Mouse (Mus musculus): ENCODE results near the gene Strn3.

Gene Strn3

DNA sequence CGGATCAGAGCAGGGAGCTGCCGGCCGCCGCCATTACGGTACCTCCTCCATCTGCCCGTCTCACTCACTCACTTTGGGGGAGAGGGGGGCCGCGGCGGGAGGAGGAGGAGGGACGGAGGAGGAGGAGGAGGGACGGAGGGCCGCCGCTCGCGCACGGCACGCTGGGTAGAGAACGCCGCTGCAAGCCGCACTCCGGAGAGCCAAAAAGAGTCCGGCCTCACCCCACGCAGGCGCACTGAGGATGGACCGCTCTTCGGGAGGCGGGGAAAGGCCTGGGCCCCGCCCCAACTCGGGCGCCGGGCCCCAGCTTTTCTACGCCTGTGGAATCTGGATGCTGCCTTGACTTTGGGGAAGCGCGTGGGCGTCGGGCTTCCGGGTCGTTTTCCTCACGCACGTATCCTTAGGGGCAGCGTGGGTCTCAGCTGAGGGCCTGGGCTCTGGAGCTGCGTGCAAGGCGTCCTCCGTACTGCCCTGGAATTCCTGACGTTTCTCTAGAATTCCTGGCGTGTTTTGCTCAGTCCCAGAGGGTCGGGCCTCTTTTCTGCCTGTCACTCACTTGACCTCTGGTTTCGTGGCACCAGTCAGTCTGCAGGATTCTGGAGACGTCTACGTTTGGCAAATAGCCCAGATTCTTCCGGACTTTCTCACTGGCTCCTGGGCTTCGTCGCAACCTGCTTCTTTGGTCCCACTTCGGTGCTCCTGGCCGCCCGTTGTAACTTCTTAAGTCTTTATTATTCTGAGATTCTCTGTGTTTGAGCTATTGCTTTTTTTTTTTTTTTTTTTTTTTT, at the start of gene Strn3:
Gene Strn3, minus strand, starts transcription at position 53 of the 788 bp plus-strand sequence.
- DNase-seq (ENCODE audit: extremely low read depth, insufficient read length, low spot score) = peak; percentile 97

DNA sequence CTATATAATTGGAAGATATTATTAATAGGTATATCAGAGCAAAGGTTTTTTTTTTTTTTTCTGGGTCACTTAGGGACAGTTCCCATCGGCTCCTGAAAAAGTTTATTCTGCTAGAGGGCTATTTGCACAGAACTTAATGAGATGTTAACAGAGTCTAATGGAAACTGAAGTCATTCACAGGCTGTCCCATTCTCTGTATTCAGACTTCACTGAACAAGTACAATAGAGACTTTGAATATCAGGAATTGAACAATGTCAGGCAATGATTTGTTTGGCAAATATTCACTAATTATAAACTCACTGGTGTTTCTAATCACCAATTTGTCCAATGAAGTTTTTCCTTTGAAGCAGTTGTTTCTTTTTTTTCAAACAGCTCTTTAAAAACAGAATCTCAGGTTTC, 45.1 kb upstream of the Strn3 start:
- no peak for DNase-seq (ENCODE audit: extremely low read depth, insufficient read length, low spot score)

DNA sequence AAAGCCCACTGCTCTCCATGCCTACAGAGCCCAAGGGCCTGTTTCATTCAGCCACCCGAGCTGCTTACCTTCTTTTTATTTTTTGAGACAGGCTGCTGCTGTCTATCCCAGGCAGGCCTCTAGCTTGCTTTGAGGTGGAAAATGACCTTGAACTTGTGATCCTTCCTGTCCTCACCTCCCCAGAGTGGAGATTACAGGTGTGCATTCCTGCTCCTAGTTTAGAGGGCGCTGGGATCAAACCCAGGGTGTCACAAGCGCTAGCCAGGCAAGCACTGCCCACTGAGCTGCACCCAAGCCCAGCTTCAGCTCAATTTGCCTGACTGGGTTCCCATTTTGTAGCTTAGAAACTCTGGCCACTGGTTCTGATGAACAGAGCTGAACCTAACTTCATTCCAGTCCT, 44.7 kb upstream of the Strn3 start:
- DNase-seq (ENCODE audit: extremely low read depth, insufficient read length, low spot score) = no peak

DNA sequence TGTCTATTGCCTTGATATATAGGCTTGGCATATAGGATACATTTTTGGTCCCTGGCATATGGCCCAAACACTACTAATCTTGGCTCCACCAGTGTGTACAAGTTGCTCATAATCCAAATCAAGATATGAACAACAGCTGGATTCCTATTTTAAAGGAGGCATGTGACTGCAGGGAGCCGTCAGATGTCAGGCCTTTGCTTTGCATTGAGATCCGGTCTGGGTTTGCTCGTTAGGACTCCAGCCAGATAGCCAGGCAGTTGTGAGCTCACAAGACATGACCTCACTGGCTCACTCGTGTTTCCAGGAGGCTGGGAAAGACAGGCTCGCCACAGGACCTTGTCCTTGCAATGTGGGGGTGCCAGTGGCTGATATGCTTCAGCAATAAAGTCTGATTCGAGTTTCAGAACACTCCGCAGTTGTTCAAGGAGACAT, 44.2 kb upstream of the Strn3 start:
- no peak for DNase-seq (ENCODE audit: extremely low read depth, insufficient read length, low spot score)

DNA sequence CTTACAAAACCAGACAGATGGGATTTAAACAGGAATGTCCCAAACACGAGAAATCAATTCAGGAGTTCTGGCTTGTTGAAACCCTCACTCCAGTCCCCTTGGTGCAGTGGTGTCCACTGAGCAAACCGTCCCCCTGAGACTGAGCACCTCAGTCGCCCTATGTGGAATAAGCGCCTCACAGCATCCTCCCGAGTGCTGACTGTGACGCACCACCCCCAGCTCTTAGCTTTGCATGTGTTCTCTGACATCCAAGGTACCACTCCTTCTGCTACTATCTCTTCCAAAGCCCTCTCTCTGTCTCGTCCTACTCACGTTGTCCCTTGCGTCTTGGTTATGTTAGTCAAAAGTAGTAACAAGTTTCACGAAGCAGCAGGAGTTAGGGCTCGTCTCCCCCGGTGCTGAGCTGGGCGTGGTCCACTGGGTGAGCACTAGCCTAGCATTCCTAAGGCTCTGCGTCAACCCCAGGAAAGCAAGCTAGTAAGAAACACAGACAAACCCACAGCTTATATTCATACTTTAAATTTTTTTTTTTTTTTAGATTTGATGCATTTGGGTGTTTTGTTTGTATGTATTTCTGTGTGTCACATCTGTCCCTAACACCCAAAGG, 43.0 kb upstream of the Strn3 start:
- DNase-seq (ENCODE audit: extremely low read depth, insufficient read length, low spot score) = peak; percentile 73

DNA sequence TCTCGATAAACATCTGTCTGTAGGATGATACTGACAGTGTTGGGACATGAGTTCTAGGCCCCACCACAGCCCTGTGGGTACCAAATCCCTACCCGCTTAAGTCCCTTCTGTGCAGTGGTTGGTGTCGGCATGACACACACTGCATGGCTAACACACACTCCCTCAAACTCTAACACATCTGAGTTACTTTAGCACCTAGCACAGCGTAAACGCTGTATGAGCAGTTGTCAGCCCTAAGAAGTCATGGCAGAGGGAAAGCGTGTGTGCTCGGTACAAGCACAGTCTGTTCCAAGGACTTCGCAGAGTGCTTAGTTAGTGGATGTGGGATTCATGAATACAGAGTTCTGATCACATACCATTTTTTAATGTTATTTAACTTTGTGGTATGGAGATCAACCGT, 38.1 kb upstream of the Strn3 start:
- DNase-seq (ENCODE audit: extremely low read depth, insufficient read length, low spot score) = no peak

DNA sequence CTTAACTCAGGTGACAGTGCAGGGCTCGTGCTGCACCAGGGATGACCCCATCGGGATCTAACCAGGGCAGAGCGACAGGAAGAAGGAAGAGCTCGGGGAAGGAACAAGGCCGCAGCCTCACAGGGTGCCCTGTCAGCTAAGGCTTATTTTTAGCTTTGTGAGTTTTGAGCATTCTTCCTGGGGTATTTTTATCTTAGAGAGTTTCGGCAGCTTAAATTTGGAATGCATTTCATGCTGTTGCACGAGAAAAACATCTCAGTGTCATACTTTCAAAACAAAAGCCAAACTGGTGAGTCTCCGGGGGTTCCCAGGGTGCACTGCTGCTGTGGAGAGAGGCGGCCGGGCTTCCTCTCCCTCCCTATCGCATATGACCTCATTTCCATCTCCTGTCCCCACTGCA, 37.4 kb upstream of the Strn3 start:
- no peak for DNase-seq (ENCODE audit: extremely low read depth, insufficient read length, low spot score)

DNA sequence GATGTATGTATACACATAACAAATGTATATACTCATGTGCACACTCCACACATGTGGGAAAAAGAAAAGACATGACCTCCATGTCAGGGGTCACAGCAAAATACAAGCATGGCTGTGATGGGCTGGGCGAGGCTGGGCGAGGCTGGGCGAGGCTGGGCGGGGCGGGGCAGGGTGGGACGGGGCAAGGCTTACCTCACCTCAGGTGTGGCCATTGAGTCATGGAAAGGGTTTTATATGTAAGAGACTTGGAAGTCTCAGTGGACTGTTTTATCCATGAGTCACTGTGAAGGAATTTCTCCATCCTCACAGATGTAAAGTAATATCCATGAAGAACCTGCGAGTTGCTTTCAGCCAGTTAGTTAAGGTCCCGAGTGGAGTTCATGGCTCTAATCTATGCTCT, 30.1 kb upstream of the Strn3 start:
- DNase-seq (ENCODE audit: extremely low read depth, insufficient read length, low spot score) = peak; percentile 55

DNA sequence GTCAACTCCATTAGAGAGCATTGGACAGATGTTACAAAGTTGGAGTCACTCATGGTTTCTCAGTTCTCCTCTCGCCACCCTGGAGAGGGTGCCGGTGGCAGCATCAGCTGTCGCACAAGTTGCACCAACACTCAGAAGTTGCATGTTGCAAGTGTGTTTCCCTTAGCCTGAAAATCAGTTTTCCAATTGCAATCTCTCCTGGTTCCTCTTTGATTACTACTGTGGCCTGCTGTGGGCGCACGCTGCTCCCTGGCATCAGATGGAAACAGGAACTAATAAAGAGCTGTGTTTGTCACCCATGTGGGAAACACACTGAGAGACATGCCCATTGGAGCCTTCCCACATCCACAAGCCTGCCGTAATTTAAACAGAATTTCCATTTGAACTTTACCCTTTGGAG, 26.9 kb upstream of the Strn3 start:
- DNase-seq (ENCODE audit: extremely low read depth, insufficient read length, low spot score) = no peak

DNA sequence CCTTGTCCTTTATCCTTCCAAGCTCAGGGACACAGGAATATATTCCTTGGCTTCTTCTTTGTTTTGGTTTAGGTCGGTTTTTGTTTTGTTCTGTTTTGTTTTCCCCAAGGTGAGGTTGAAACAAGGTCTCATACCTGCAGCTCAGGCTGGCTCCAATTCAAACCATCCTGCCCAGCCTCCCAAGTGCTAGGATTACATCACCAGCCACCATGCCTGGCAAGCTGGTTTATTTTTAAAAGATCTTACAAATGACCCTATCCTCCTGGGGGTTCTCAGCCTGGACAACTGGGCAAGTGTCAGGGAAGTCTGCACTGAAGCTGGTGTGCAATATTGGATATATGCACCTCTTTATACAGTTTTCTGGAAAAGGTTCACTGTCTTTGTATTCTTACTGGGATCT, 21.0 kb upstream of the Strn3 start:
- no peak for DNase-seq (ENCODE audit: extremely low read depth, insufficient read length, low spot score)

DNA sequence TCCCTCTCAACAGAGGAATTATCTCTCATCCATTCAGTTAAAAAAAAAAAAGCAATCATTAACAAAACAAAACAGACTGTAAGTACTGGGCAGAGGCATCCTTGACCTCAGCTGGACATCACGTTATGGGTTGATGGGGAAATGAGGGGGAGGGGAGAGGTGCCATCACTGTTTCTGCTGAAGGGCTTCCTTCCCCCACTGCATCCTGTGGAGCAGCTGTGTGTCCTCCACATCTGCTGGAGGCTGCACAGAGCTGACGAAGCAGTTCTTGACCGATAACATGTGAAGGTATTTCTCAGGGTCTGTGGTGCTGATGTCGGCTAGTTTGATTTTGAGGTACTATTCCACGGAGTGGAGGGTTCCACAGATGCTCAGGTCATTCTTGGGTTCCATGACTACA, 18.5 kb upstream of the Strn3 start:
- no peak for DNase-seq (ENCODE audit: extremely low read depth, insufficient read length, low spot score)

DNA sequence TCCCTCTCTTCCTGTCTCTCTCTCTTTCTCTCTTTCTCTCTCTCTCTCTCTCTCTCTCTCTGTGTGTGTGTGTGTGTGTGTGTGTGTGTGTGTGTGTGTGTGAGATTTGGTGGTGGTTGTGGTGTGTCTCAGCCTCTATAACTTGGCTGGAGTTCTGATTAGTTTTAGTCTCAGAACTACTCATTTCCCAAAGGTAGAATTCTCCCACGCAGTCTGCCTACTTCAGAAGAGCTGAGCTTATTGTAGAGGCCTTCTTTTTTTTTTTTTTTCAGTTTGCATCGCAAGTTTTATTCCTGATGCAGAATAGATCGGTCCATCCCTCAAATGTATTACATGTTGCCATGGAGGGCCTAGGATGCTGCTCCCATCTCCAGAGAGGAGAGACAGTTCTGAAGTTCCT, 18.0 kb upstream of the Strn3 start:
- DNase-seq (ENCODE audit: extremely low read depth, insufficient read length, low spot score) = no peak

DNA sequence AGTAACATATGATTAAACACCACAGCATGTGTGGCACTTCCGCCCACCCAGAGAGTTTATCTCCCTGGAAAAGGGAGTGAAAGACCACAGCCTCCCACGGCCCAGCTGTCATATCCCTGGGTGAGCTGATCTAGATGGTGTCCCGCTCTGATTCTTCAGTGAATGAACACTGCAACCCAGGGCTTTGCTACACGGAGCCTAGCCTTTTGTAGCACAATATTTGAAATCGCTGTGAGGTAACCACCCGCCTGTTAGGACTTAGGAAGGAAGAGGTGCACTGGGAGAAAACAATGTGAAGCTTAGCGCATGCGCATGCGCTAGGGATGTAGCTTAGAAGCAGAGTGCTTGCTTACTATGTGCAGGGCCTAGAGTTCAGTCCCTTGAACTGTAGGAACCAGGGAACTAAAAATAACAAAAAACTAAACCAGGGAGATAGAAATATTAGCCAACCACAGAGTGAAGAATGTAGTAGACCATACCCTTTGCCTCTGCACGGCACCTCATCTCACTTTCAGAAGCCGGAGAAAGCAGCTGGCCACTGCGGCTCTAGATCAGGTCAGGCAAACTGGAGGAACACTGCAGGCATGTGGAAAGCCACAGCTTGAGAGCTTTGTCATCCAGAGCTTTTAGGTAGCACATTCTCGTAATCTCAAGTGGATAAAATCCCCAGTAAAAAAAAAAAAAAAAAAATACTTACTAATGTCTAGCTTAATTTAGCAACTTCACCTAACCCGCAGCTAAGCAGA, 17.4 kb upstream of the Strn3 start:
- DNase-seq (ENCODE audit: extremely low read depth, insufficient read length, low spot score) = no peak

DNA sequence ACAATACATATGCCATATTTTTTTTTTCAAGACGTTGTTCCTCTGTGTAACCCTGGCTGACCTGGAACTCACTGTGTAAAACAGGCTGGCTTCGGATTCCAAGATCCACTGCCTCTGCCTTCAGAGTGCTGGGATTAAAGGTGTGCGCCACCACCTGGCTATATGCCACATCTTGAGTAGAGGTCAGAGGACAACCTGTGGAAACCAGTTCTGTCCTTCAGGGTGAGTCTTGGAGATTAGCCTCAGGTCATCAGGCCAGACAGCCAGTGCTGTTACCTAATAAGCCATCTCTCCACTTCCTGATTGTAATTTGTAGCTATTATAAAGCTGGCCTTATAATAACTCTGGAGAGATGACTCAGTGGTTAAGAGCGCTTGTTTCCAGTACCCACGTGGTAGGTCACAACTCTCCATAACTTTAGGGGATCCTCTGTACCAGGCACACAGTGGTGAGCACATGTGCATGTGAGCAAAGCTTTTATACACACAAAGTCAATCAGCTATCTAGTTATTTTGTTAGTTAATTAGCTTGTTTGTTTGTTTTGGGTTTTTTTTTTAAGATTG, 15.1 kb upstream of the Strn3 start:
- peak; percentile 28 for DNase-seq (ENCODE audit: extremely low read depth, insufficient read length, low spot score)

DNA sequence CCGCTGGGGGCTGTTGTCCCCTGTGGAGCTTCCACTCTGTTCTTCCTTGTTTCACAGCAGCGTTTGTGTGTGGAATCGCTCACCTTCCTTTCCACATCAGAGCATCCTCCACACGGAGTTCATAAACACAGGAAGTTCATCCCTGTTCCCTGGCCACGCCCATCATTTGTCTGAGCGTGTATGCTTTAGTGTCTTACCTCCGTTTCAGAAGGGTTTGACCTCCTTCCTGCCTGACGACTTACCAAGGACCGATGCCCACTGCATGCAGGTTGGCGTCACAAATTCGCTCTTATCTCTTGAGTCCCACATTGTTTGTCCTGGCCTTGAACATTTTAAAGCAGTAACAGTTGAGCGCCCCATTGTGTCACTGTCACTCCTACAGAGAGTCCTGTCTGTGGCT, 14.1 kb upstream of the Strn3 start:
- DNase-seq (ENCODE audit: extremely low read depth, insufficient read length, low spot score) = no peak

DNA sequence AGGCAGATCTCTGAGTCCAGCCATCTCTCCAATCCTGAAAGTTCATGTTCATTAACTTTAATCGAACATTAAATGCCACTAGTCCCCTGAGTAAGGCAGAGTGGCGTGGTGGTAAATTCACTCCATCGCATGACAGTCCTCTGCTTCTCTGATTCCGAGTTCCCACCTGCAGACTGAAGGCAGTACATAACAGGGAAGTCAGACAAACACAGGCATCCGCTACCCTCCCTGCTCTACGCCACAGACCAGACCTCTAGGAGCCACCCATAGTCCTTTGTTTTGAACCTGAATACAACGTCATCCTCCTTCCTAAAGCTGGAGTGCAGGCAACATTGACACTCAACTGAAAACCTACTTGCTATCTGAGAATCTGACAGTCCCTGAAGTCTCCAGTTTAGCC, 12.9 kb upstream of the Strn3 start:
- no peak for DNase-seq (ENCODE audit: extremely low read depth, insufficient read length, low spot score)

DNA sequence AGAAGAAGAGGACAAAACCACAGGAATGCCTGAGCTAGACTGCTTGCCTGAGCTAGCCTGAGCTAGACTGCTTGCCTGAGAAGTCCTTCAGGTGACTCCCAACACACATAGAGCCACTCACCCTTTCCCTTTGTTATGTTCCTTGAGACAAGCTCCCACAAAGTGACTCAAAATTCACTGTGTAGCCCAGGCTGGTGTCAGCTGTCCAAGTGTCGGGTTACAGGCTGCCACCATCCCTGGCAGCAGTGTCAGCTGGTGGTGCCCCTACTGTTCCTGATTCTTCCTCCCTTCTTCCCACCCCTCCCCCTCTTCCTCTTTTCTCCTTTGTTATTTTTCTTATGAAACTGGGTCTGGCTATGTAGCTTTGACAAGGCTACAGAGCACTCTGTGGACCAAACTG, 12.2 kb upstream of the Strn3 start:
- peak; percentile 34 for DNase-seq (ENCODE audit: extremely low read depth, insufficient read length, low spot score)

DNA sequence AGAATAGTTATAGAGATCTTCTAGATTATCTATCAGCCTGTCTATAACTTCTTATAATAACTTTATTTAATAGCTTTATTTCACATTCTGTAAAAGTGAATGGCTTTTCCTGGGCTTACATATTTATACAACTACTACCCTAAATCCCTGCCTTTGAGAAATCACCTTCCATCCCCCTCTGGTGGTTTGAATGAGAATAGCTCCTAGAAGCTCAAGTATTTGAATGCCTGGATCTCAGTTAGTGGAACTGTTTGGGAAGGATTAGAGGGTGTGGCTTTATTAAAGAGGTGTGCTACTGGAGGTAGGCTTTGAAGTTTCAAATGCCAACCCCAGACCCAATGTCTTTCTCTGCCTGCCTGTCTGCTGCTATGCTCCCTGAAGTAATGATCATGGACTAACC, 10.0 kb upstream of the Strn3 start:
- DNase-seq (ENCODE audit: extremely low read depth, insufficient read length, low spot score) = no peak

DNA sequence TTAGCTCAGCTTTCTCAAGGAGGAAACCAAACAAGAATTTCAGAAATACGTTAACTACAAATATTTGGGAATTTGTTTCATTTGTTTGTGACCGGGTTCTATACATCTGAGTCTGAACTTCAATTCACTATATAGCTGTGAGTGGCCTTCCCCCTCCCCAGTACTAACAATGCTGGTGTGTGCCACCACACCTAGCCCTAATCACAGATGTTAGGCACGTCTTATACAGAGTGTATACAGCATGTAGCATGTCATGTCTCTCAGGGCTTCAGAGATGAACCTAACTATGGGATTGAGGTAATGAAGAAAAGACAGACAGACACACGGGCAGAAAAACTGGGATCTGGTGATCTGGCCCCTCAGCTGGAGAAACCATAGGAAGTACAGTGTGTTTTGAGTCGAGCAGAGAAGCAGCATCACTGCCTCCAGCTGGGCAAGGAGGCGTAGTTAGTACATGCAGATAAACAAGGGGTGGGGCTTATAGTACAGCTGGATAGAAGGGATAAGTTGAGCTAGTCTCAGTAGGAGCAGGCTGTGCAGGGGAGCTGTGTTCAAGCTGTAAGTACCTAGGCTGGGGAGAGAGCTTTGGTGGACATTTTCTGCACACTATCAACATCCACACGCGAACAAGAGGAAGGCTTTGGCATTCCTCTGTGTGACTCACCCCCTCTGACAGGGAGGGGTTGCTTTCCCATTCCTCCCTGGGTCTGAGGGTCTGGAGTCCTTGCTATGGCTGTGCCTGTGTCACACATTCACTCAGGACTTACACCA, 8.1 kb upstream of the Strn3 start:
- peak; percentile 36 for DNase-seq (ENCODE audit: extremely low read depth, insufficient read length, low spot score)

DNA sequence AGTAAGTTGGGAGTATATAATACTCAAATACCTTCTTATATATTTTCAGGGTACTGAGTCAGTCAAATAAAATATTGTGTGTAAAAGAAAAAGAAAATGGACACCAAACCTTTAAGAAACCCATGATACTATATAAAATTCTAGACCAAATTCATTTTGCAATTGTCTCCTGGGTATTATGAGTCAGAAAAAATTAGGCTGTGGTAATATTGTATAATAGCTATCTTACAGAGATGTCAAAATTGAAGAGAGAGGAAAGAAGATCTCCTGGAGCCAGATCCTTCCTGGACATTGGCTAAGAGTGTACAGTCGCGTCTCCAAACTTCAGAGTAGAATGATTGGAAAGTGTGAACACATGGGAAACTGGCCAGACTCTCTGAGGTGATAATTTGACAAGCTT, 4.5 kb upstream of the Strn3 start:
- DNase-seq (ENCODE audit: extremely low read depth, insufficient read length, low spot score) = no peak

DNA sequence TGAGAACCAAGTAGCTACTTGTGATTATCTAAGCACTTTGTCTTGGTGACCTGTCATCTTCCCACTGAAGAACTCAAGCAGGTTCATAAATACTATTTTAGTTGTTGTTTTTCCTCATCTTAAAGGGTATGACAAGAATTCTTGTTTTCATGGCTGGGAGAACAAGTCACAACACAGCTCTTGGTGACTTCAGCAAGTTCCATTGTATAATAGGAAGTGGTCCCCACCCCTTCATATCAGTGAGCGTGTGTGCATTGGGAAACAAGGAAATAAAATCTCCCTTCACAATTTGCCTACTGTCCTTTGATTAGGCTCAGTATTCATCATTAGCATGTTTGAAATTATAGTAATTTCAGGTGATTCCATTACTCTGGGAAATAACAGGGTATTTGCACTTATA, 3.3 kb upstream of the Strn3 start:
- DNase-seq (ENCODE audit: extremely low read depth, insufficient read length, low spot score) = no peak
